Mouse (Mus musculus): ENCODE data around the gene Spred2.

Gene Spred2

GRCm38 (mm10) chr11:19961766-19962365 is 37.7 kb downstream of the Spred2 start:
- CTCF ChIA-PET: interaction anchor here in 2 of 4 experiments (0.6 to 1.0 kb wide), 2 partner anchors 16 to 106 kb away, joined by 3 to 6 read pairs; no protein-coding TSS in a partner anchor
- POLR2A ChIA-PET: interaction anchor here (0.6 to 3.6 kb wide), 28 partner anchors 8 to 239 kb away, joined by 3 to 18 read pairs (median 4); partner anchors contain the start of genes Rab1a (in 1 of the 4) and Spred2 (in 1 of the 4)

GRCm38 (mm10) chr11:19962796-19963195 is 38.6 kb downstream of the Spred2 start:
- POLR2A ChIA-PET: interaction anchor here (0.6 to 3.6 kb wide), 36 partner anchors 9 to 254 kb away, joined by 3 to 18 read pairs (median 4); partner anchors contain the start of genes Spred2 (in 2 of the 4) and Rab1a (in 1 of the 4)
- CTCF ChIA-PET: interaction anchor here in 2 of 4 experiments (0.6 to 1.0 kb wide), 3 partner anchors 16 to 128 kb away, joined by 3 to 6 read pairs (median 4); no protein-coding TSS in a partner anchor

- CTCF ChIA-PET: interaction anchor here in 2 of 4 experiments (0.6 kb wide), 3 partner anchors 14 to 194 kb away, joined by 5 to 11 read pairs (median 9); no protein-coding TSS in a partner anchor
- POLR2A ChIA-PET: interaction anchor here (0.6 to 3.6 kb wide), 15 partner anchors 9 to 238 kb away, joined by 3 to 18 read pairs (median 4); partner anchors contain the start of gene Rab1a (in 1 of the 4)
Measured at GRCm38 (mm10) chr11:19963717-19964141, 39.6 kb downstream of the Spred2 start.

GRCm38 (mm10) chr11:19964333-19964732 is 40.2 kb downstream of the Spred2 start:
- ChIA-PET POLR2A (interaction anchor here in 2 of 4 experiments (1.4 to 2.7 kb wide), 3 partner anchors 18 to 23 kb away, joined by 3 to 8 read pairs (median 8); no protein-coding TSS in a partner anchor), CTCF (no interaction called here)

- POLR2A ChIA-PET: interaction anchor here in 3 of 4 experiments (0.7 to 3.7 kb wide), 13 partner anchors 10 to 129 kb away, joined by 3 to 12 read pairs (median 6); no protein-coding TSS in a partner anchor
- CTCF ChIA-PET: no interaction called here
Measured at GRCm38 (mm10) chr11:19965037-19965611, 40.9 kb downstream of the Spred2 start.

- POLR2A ChIA-PET: interaction anchor here in 3 of 4 experiments (0.7 to 3.7 kb wide), 19 partner anchors 9 to 130 kb away, joined by 3 to 12 read pairs (median 6); no protein-coding TSS in a partner anchor
- CTCF ChIA-PET: interaction anchor here in 1 of 4 experiments (1.2 kb wide), 1 partner anchor 19 kb away, joined by 3 read pairs; no protein-coding TSS in a partner anchor
Measured at GRCm38 (mm10) chr11:19965664-19966063, 41.5 kb downstream of the Spred2 start.

GRCm38 (mm10) chr11:19966294-19966693 is 42.1 kb downstream of the Spred2 start:
- ChIA-PET CTCF (interaction anchor here in 1 of 4 experiments (1.2 kb wide), 1 partner anchor 20 kb away, joined by 3 read pairs; no protein-coding TSS in a partner anchor), POLR2A (interaction anchor here (0.5 to 3.7 kb wide), 24 partner anchors 10 to 130 kb away, joined by 3 to 12 read pairs (median 5); no protein-coding TSS in a partner anchor)

- ChIA-PET POLR2A (interaction anchor here in 2 of 4 experiments (0.6 to 2.7 kb wide), 18 partner anchors 8 to 137 kb away, joined by 3 to 9 read pairs (median 4); no protein-coding TSS in a partner anchor), CTCF (interaction anchor here in 1 of 4 experiments (0.7 kb wide), 1 partner anchor 155 kb away, joined by 4 read pairs; no protein-coding TSS in a partner anchor)
Measured at GRCm38 (mm10) chr11:19969584-19969983, 45.4 kb downstream of the Spred2 start.

GRCm38 (mm10) chr11:19971954-19972750 is 48.0 kb downstream of the Spred2 start:
- CTCF ChIA-PET: no interaction called here
- POLR2A ChIA-PET: interaction anchor here in 1 of 4 experiments (0.9 to 1.6 kb wide), 3 partner anchors 10 to 12 kb away, joined by 3 to 7 read pairs (median 5); no protein-coding TSS in a partner anchor

- POLR2A ChIA-PET: interaction anchor here in 2 of 4 experiments (0.8 to 2.2 kb wide), 10 partner anchors 9 to 70 kb away, joined by 3 to 9 read pairs (median 4); no protein-coding TSS in a partner anchor
Measured at GRCm38 (mm10) chr11:19973032-19973790, 49.0 kb downstream of the Spred2 start.

GRCm38 (mm10) chr11:19976032-19976431 is 51.9 kb downstream of the Spred2 start:
- ChIA-PET CTCF (no interaction called here), POLR2A (interaction anchor here in 3 of 4 experiments (0.5 to 1.8 kb wide), 3 partner anchors 10 to 111 kb away, joined by 3 to 5 read pairs (median 4); no protein-coding TSS in a partner anchor)

More at GRCm38 (mm10) chr11:19973032-19973790, 49.0 kb downstream of the Spred2 start:
- CTCF ChIA-PET: interaction anchor here in 1 of 4 experiments (0.7 kb wide), 1 partner anchor 655 kb away, joined by 3 read pairs; no protein-coding TSS in a partner anchor

- ChIA-PET POLR2A (interaction anchor here (0.7 to 2.4 kb wide), 22 partner anchors 9 to 141 kb away, joined by 3 to 15 read pairs (median 4); no protein-coding TSS in a partner anchor), CTCF (interaction anchor here in 1 of 4 experiments (0.6 to 0.8 kb wide), 2 partner anchors 45 to 75 kb away, joined by 3 read pairs; no protein-coding TSS in a partner anchor)
Measured at GRCm38 (mm10) chr11:19977687-19978086, 53.5 kb downstream of the Spred2 start.

GRCm38 (mm10) chr11:19979338-19979737 is 55.2 kb downstream of the Spred2 start:
- POLR2A ChIA-PET: interaction anchor here (0.6 to 3.2 kb wide), 35 partner anchors 8 to 352 kb away, joined by 3 to 15 read pairs (median 4); partner anchors contain the start of gene Spred2 (in 1 of the 4)

GRCm38 (mm10) chr11:19982113-19982512 is 57.9 kb downstream of the Spred2 start:
- ChIA-PET POLR2A (interaction anchor here in 3 of 4 experiments (0.9 to 2.4 kb wide), 16 partner anchors 8 to 148 kb away, joined by 3 to 12 read pairs (median 4); partner anchors contain the start of gene Spred2 (in 1 of the 3)), CTCF (interaction anchor here in 1 of 4 experiments (0.9 kb wide), 1 partner anchor 49 kb away, joined by 5 read pairs; no protein-coding TSS in a partner anchor)

More at GRCm38 (mm10) chr11:19979338-19979737, 55.2 kb downstream of the Spred2 start:
- CTCF ChIA-PET: interaction anchor here in 1 of 4 experiments (0.6 kb wide), 1 partner anchor 264 kb away, joined by 6 read pairs; no protein-coding TSS in a partner anchor

- CTCF ChIA-PET: interaction anchor here in 1 of 4 experiments (0.9 kb wide), 1 partner anchor 48 kb away, joined by 5 read pairs; no protein-coding TSS in a partner anchor
- POLR2A ChIA-PET: interaction anchor here in 3 of 4 experiments (0.9 to 2.4 kb wide), 15 partner anchors 9 to 148 kb away, joined by 3 to 12 read pairs (median 4); partner anchors contain the start of gene Spred2 (in 1 of the 3)
Measured at GRCm38 (mm10) chr11:19982779-19983178, 58.6 kb downstream of the Spred2 start.

GRCm38 (mm10) chr11:19983298-19983697 is 59.1 kb downstream of the Spred2 start:
- CTCF ChIA-PET: no interaction called here
- POLR2A ChIA-PET: interaction anchor here in 3 of 4 experiments (0.6 to 2.4 kb wide), 14 partner anchors 9 to 149 kb away, joined by 3 to 12 read pairs (median 4); no protein-coding TSS in a partner anchor

Measured in embryonic stem cell, embryonic (primary cell).